Mouse (Mus musculus) E14TG2a.4 (cell line): Measurements from ENCODE around the gene Gm29094.

ENCODE experiments used
- H3K27me3 ChIP-seq: 2 replicates; pipeline ENCODE4 v1.6.1; 2014; ENCODE audit warnings: low read length, control low read depth; ENCODE audit not compliant: insufficient read depth
- H3K36me3 ChIP-seq: 2 replicates; pipeline ENCODE4 v1.6.1; 2014; ENCODE audit warnings: low read length, control low read depth; ENCODE audit not compliant: insufficient read depth
- H3K4me1 ChIP-seq: replicated peaks from 2 replicates; pipeline ENCODE4 v1.6.1; 2014; ENCODE audit warnings: low read depth, low read length, control low read depth
- H3K4me3 ChIP-seq: replicated peaks from 2 replicates; pipeline ENCODE4 v1.5.1; 2014; ENCODE audit warnings: mild to moderate bottlenecking, low read length
- H3K9me3 ChIP-seq: 2 replicates; pipeline ENCODE4 v1.6.1; 2014; ENCODE audit warnings: low read length, control low read depth
- CTCF ChIP-seq: conservative IDR thresholded peaks from 2 replicates; pipeline ENCODE4 v1.5.1; 2014; ENCODE audit warnings: low read length
- NANOG ChIP-seq: IDR thresholded peaks from 2 replicates; pipeline ENCODE4 v1.6.1; 2014; ENCODE audit warnings: borderline replicate concordance, low read length, mixed read lengths
- POU5F1 ChIP-seq: IDR thresholded peaks from 2 replicates; pipeline ENCODE4 v1.6.1; 2014; ENCODE audit warnings: low read length, borderline replicate concordance

Gene Gm29094

GRCm38 (mm10) chr9:89256556-89257335 lies 57.6 kb downstream of the Gm29094 start:
- no peaks in the 10 kb centered on the region for H3K36me3 ChIP-seq
- TF ChIP-seq CTCF (no peak), POU5F1 (no peak), NANOG (no peak)
- peaks cover 3% of the 10 kb centered on the region; the same call in 1 of the 2 replicates for H3K9me3 ChIP-seq
- peaks cover 4% of the 10 kb centered on the region; the same call in 1 of the 2 replicates for H3K4me1 ChIP-seq
- no peaks in the 10 kb centered on the region for H3K27me3 ChIP-seq
- H3K4me3 ChIP-seq = no peak overlapping the region

- Histone ChIP-seq H3K4me3 (no peak overlapping the region), H3K9me3 (peaks cover 3% of the 10 kb centered on the region), H3K27me3 (no peaks in the 10 kb centered on the region), H3K36me3 (no peaks in the 10 kb centered on the region), H3K4me1 (no peaks in the 10 kb centered on the region)
- TF ChIP-seq POU5F1 = no peak
- TF ChIP-seq NANOG = no peak
- no peak for TF ChIP-seq CTCF
Measured at GRCm38 (mm10) chr9:89263968-89264367, 64.8 kb downstream of the Gm29094 start.

- Histone ChIP-seq H3K4me3 (no peak overlapping the region), H3K36me3 (no peaks in the 10 kb centered on the region), H3K4me1 (no peaks in the 10 kb centered on the region), H3K27me3 (no peaks in the 10 kb centered on the region), H3K9me3 (peaks cover 9% of the 10 kb centered on the region)
- TF ChIP-seq POU5F1 = no peak
- no peak for TF ChIP-seq NANOG
- no peak for TF ChIP-seq CTCF
Measured at GRCm38 (mm10) chr9:89264571-89264970, 65.4 kb downstream of the Gm29094 start.
